Mouse (Mus musculus): ENCODE measurements around the gene Arhgap24. TPM values are rescaled to one million over a fixed set of nuclear protein-coding genes. Genes with fewer than 3 reads are reported as not detected.
A peak's percentile ranks its signal among the peaks of the same experiment; 100 is the strongest.

The Arhgap24 gene
- total RNA-seq (2021) = 10 to 100 TPM; 17.2 to 33.0 TPM

GRCm38 (mm10) chr5:102481215-102482211 is at the start of gene Arhgap24:
Arhgap24 (plus strand) TSS chr5:102481391.
- intact Hi-C loops (cut with DNase I) = no loop called here
- DNase-seq = peak; percentile 50 to 66

- intact Hi-C loops (cut with DNase I) = no loop called here
- no peak for DNase-seq
These were observed 47.0 kb upstream of the Arhgap24 start for GRCm38 (mm10) chr5:102434182-102434581.

- intact Hi-C loops (cut with DNase I) = no loop called here
- DNase-seq = no peak
These were observed 44.6 kb upstream of the Arhgap24 start for GRCm38 (mm10) chr5:102436581-102436980.

GRCm38 (mm10) chr5:102439119-102439877 is 41.9 kb upstream of the Arhgap24 start:
- DNase-seq = no peak
- intact Hi-C loops (cut with DNase I) = no loop called here

- DNase-seq = no peak
- intact Hi-C loops (cut with DNase I) = no loop called here
These were observed 33.8 kb upstream of the Arhgap24 start for GRCm38 (mm10) chr5:102447436-102447835.

- DNase-seq = no peak
- intact Hi-C loops (cut with DNase I) = no loop called here
These were observed 30.3 kb upstream of the Arhgap24 start for GRCm38 (mm10) chr5:102450897-102451296.

- no peak for DNase-seq
- intact Hi-C loops (cut with DNase I) = no loop called here
These were observed 29.0 kb upstream of the Arhgap24 start for GRCm38 (mm10) chr5:102452079-102452797.

GRCm38 (mm10) chr5:102453324-102453723 is 27.9 kb upstream of the Arhgap24 start:
- intact Hi-C loops (cut with DNase I) = no loop called here
- no peak for DNase-seq

GRCm38 (mm10) chr5:102455247-102455646 is 25.9 kb upstream of the Arhgap24 start:
- intact Hi-C loops (cut with DNase I) = no loop called here
- no peak for DNase-seq

- no peak for DNase-seq
- intact Hi-C loops (cut with DNase I) = no loop called here
These were observed 20.6 kb upstream of the Arhgap24 start for GRCm38 (mm10) chr5:102460452-102461197.

- intact Hi-C loops (cut with DNase I) = no loop called here
- DNase-seq = peak; percentile 8 to 10
These were observed 18.2 kb upstream of the Arhgap24 start for GRCm38 (mm10) chr5:102462948-102463347.

GRCm38 (mm10) chr5:102465372-102465771 is 15.8 kb upstream of the Arhgap24 start:
- intact Hi-C loops (cut with DNase I) = no loop called here
- no peak for DNase-seq

GRCm38 (mm10) chr5:102468292-102468691 is 12.9 kb upstream of the Arhgap24 start:
- DNase-seq = no peak
- intact Hi-C loops (cut with DNase I) = no loop called here

- intact Hi-C loops (cut with DNase I) = loop anchor here (10.0 kb wide), 1 partner anchor 215 kb away; no protein-coding TSS in a partner anchor
- DNase-seq = no peak
These were observed 10.9 kb upstream of the Arhgap24 start for GRCm38 (mm10) chr5:102470284-102470683.

- intact Hi-C loops (cut with DNase I) = loop anchor here (10.0 kb wide), 1 partner anchor 207 kb away; no protein-coding TSS in a partner anchor
- no peak for DNase-seq
These were observed 3.1 kb upstream of the Arhgap24 start for GRCm38 (mm10) chr5:102478076-102478475.

GRCm38 (mm10) chr5:102483285-102483975 is 2.2 kb downstream of the Arhgap24 start:
- no peak for DNase-seq
- intact Hi-C loops (cut with DNase I) = no loop called here

- intact Hi-C loops (cut with DNase I) = no loop called here
- no peak for DNase-seq
These were observed 10.4 kb downstream of the Arhgap24 start for GRCm38 (mm10) chr5:102491554-102491953.

GRCm38 (mm10) chr5:102492152-102492551 is 11.0 kb downstream of the Arhgap24 start:
- intact Hi-C loops (cut with DNase I) = no loop called here
- DNase-seq = no peak

GRCm38 (mm10) chr5:102494827-102495226 is 13.6 kb downstream of the Arhgap24 start:
- no peak for DNase-seq
- intact Hi-C loops (cut with DNase I) = no loop called here

Measured in heart, postnatal 36 days (tissue).